Mouse (Mus musculus): ENCODE data around the gene Ehbp1l1. TPM values are rescaled to one million over a fixed set of nuclear protein-coding genes. Genes with fewer than 3 reads are reported as not detected.

Gene Ehbp1l1
- polyA plus RNA-seq, 1 experiment from 2014 or later, result 69.0 TPM

- no peaks in the 10 kb centered on the region for H3K9me3 ChIP-seq
- peaks cover 40% of the 10 kb centered on the region for H3K4me1 ChIP-seq
- H3K36me3 ChIP-seq, result peaks cover 97% of the 10 kb centered on the region
- WGBS, result 74% methylated on average over 5 of the region's 5 CpGs
- no peaks in the 10 kb centered on the region for H3K27me3 ChIP-seq (ENCODE audit: insufficient read depth, poor library complexity, severe bottlenecking)
- no peak overlapping the region for H3K4me3 ChIP-seq
- 0 out of 2 replicates have a peak overlapping the region, but pooled peaks have one; percentile 31 for H3K27ac ChIP-seq
- DNase-seq (ENCODE audit: low spot score), result no peak
These were observed 12.9 kb downstream of the Ehbp1l1 start for GRCm38 (mm10) chr19:5713255-5713654.

GRCm38 (mm10) chr19:5711907-5712460 lies 14.1 kb downstream of the Ehbp1l1 start:
- Histone ChIP-seq H3K4me1 (peaks cover 31% of the 10 kb centered on the region), H3K9me3 (no peaks in the 10 kb centered on the region), H3K27ac (no peak overlapping the region), H3K4me3 (no peak overlapping the region), H3K36me3 (peaks cover 97% of the 10 kb centered on the region), H3K27me3 (ENCODE audit: insufficient read depth, poor library complexity, severe bottlenecking) (no peaks in the 10 kb centered on the region)
- WGBS, result 94% methylated on average over 14 of the region's 14 CpGs
- no peak for DNase-seq (ENCODE audit: low spot score)

GRCm38 (mm10) chr19:5711218-5711617 lies 14.9 kb downstream of the Ehbp1l1 start:
- Histone ChIP-seq H3K27me3 (ENCODE audit: insufficient read depth, poor library complexity, severe bottlenecking) (no peaks in the 10 kb centered on the region), H3K27ac (no peak overlapping the region), H3K4me1 (peaks cover 25% of the 10 kb centered on the region), H3K36me3 (peaks cover 97% of the 10 kb centered on the region), H3K9me3 (no peaks in the 10 kb centered on the region), H3K4me3 (no peak overlapping the region)
- WGBS, result 27% methylated on average over 3 of the region's 3 CpGs
- no peak for DNase-seq (ENCODE audit: low spot score)

DNA sequence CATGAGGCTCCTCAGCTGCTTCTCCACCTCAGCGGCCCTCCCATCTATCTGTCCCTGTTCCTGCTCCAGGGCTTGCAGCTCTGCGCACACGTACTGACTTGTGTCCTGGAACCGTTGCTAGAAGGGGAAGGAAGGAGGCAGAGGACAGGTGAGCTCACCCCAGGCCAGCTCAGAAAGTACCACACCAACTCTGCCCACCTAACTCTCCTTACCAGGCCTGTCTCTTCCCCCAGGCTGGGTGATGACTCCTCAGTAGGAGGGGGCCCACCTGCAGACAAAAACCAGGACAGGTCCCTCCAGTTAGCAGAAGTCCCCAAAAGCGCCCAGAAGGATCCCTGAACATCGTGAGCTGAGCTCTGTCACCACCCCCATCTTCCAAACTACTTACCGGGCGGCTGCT lies 15.5 kb downstream of the Ehbp1l1 start:
- H3K27ac ChIP-seq, result no peak overlapping the region
- H3K36me3 ChIP-seq, result peaks cover 94% of the 10 kb centered on the region
- WGBS, result 87% methylated on average over 8 of the region's 8 CpGs
- H3K27me3 ChIP-seq (ENCODE audit: insufficient read depth, poor library complexity, severe bottlenecking), result no peaks in the 10 kb centered on the region
- no peak overlapping the region for H3K4me3 ChIP-seq
- peaks cover 23% of the 10 kb centered on the region for H3K4me1 ChIP-seq
- H3K9me3 ChIP-seq, result no peaks in the 10 kb centered on the region
- no peak for DNase-seq (ENCODE audit: low spot score)

GRCm38 (mm10) chr19:5710068-5710467 lies 16.0 kb downstream of the Ehbp1l1 start:
- Histone ChIP-seq H3K9me3 (no peaks in the 10 kb centered on the region), H3K4me1 (peaks cover 23% of the 10 kb centered on the region), H3K27me3 (ENCODE audit: insufficient read depth, poor library complexity, severe bottlenecking) (no peaks in the 10 kb centered on the region), H3K27ac (no peak overlapping the region), H3K4me3 (no peak overlapping the region), H3K36me3 (peaks cover 89% of the 10 kb centered on the region)
- no peak for DNase-seq (ENCODE audit: low spot score)
- WGBS, result 95% methylated on average over 6 of the region's 6 CpGs

- Histone ChIP-seq H3K9me3 (no peaks in the 10 kb centered on the region), H3K4me3 (no peak overlapping the region), H3K4me1 (peaks cover 20% of the 10 kb centered on the region), H3K36me3 (peaks cover 73% of the 10 kb centered on the region), H3K27ac (peak overlapping the region; percentile 33; the same call in 1 of the 2 replicates), H3K27me3 (ENCODE audit: insufficient read depth, poor library complexity, severe bottlenecking) (no peaks in the 10 kb centered on the region)
- DNase-seq (ENCODE audit: low spot score), result peak; percentile 75
- WGBS, result 44% methylated on average over 10 of the region's 10 CpGs
These were observed 21.1 kb downstream of the Ehbp1l1 start for GRCm38 (mm10) chr19:5704801-5705571.

DNA sequence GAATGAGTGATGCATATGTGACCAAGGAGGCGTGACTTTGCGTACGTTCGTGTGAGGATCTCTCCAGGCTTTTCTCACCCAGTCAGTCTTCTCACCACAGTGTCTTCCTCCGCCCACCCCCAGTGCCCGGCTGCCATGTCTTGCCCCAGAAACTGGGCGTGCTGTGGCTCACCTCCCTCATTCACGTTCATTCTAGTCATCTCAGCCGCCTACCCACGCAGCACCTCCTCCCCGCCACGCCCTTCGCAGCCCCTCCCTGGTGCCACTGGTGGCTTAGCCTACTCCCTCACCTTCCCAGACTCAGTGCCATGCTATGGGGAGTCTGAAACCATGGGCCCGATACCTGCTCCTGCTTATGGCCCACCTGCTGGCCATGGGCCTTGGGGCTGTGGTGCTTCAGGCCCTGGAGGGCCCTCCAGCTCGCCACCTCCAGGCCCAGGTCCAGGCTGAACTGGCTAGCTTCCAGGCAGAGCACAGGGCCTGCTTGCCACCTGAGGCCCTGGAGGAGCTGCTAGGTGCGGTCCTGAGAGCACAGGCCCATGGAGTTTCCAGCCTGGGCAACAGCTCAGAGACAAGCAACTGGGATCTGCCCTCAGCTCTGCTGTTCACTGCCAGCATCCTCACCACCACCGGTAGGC lies 21.8 kb downstream of the Ehbp1l1 start, which contains the start of gene Kcnk7:
Gene Kcnk7 (plus strand): TSS at position 205 of the 638 bp plus-strand sequence.
- DNase-seq (ENCODE audit: low spot score), result no peak
- Histone ChIP-seq H3K27ac (peak within 1 kb of the TSS; percentile 33; the same call in 1 of the 2 replicates), H3K4me3 (no peak within 1 kb of the TSS), H3K27me3 (ENCODE audit: insufficient read depth, poor library complexity, severe bottlenecking) (no peaks in the 10 kb centered on the region), H3K36me3 (peaks cover 75% of the 10 kb centered on the region), H3K4me1 (peaks cover 20% of the 10 kb centered on the region), H3K9me3 (no peaks in the 10 kb centered on the region)
- 70% methylated on average over 17 of the region's 17 CpGs for WGBS

DNA sequence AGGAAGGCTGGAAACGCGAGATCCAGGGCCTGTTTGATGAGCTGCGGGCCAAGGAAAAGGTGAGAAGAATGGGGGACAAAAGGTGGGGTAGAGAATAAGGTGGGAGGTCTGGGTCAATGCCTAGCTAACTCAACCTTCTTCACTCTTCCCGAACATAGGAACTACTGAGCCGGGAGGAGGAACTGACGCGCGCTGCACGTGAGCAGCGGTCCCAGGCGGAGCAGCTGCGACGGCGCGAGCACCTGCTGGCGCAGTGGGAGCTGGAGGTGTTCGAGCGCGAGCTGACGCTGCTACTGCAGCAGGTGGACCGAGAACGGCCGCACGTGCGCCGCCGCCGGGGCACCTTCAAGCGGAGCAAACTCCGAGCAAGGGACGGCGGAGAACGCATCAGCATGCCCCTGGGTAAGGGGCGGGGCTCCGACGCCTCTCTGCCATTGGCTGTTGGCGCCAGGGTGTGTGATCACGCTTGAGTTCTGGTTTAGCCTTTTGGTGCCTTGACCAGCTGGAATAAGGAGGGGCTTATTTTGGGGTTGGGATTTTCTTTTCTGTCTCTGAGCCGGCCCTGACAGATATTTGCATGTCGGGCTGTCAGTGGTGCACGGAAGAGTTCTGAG lies 30.2 kb downstream of the Ehbp1l1 start:
- H3K4me3 ChIP-seq, result peak overlapping the region; percentile 45
- WGBS, result 24% methylated on average over 41 of the region's 41 CpGs
- H3K9me3 ChIP-seq, result no peaks in the 10 kb centered on the region

GRCm38 (mm10) chr19:5693801-5694200 lies 32.3 kb downstream of the Ehbp1l1 start:
- Histone ChIP-seq H3K36me3 (peaks cover 83% of the 10 kb centered on the region), H3K4me3 (peak overlapping the region; percentile 96), H3K4me1 (peaks cover 55% of the 10 kb centered on the region), H3K27ac (peak overlapping the region; percentile 37; the same call in 1 of the 2 replicates), H3K27me3 (ENCODE audit: insufficient read depth, poor library complexity, severe bottlenecking) (0 out of 2 replicates have a peak, but pooled peaks cover 7% of the 10 kb centered on the region), H3K9me3 (no peaks in the 10 kb centered on the region)
- no peak for DNase-seq (ENCODE audit: low spot score)
- WGBS, result 81% methylated on average over 6 of the region's 6 CpGs

More for the DNA sequence above, 30.2 kb downstream of the Ehbp1l1 start:
- DNase-seq (ENCODE audit: low spot score), result peak; percentile 84
- H3K4me1 ChIP-seq, result peaks cover 43% of the 10 kb centered on the region
- H3K27me3 ChIP-seq (ENCODE audit: insufficient read depth, poor library complexity, severe bottlenecking), result 0 out of 2 replicates have a peak, but pooled peaks cover 7% of the 10 kb centered on the region
- peak overlapping the region; percentile 18; the same call in 1 of the 2 replicates for H3K27ac ChIP-seq
- H3K36me3 ChIP-seq, result peaks cover 98% of the 10 kb centered on the region

DNA sequence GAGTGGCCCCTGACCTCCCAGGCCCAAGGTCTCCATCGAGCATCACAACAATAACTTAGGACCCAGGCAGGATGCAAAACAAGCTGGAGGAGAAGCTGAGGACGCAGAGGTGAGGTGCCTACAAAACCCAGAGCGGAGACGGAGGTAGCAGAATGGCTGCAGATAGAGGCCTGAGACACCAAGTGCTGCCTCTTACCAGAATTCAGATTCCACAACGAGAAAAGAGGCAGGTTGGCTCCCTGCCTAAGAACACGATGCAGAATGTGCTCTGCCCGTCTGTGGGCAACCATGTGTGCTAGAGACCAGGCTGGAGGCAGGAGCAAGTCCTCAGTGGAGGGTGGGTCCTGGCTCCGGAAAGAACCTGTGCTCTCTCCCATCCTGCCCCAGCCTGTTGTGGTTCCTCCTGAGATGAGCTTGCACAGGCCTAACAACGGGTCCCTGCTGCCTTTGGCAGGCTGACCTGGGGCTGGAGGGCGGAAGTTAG lies 33.2 kb downstream of the Ehbp1l1 start:
- Histone ChIP-seq H3K27me3 (ENCODE audit: insufficient read depth, poor library complexity, severe bottlenecking) (0 out of 2 replicates have a peak, but pooled peaks cover 7% of the 10 kb centered on the region), H3K4me1 (peaks cover 57% of the 10 kb centered on the region), H3K36me3 (peaks cover 74% of the 10 kb centered on the region), H3K27ac (peak overlapping the region; percentile 94), H3K4me3 (peak overlapping the region; percentile 96), H3K9me3 (no peaks in the 10 kb centered on the region)
- no peak for DNase-seq (ENCODE audit: low spot score)
- 68% methylated on average over 10 of the region's 10 CpGs for WGBS

- Histone ChIP-seq H3K4me1 (peaks cover 63% of the 10 kb centered on the region), H3K36me3 (peaks cover 68% of the 10 kb centered on the region)
- DNase-seq (ENCODE audit: low spot score), result no peak
These were observed 33.8 kb downstream of the Ehbp1l1 start for GRCm38 (mm10) chr19:5692086-5692912.

GRCm38 (mm10) chr19:5691601-5692000 lies 34.5 kb downstream of the Ehbp1l1 start:
- 63% methylated on average over 5 of the region's 5 CpGs for WGBS
- Histone ChIP-seq H3K4me1 (peaks cover 67% of the 10 kb centered on the region), H3K27ac (peak overlapping the region; percentile 94), H3K4me3 (peak overlapping the region; percentile 96), H3K27me3 (ENCODE audit: insufficient read depth, poor library complexity, severe bottlenecking) (0 out of 2 replicates have a peak, but pooled peaks cover 7% of the 10 kb centered on the region), H3K9me3 (no peaks in the 10 kb centered on the region), H3K36me3 (peaks cover 67% of the 10 kb centered on the region)
- no peak for DNase-seq (ENCODE audit: low spot score)

More at GRCm38 (mm10) chr19:5692086-5692912, 33.8 kb downstream of the Ehbp1l1 start:
- Histone ChIP-seq H3K9me3 (no peaks in the 10 kb centered on the region), H3K4me3 (peak overlapping the region; percentile 96), H3K27me3 (ENCODE audit: insufficient read depth, poor library complexity, severe bottlenecking) (0 out of 2 replicates have a peak, but pooled peaks cover 7% of the 10 kb centered on the region), H3K27ac (peak overlapping the region; percentile 94)
- 53% methylated on average over 10 of the region's 10 CpGs for WGBS

Measured in heart, embryonic 10.5 days (tissue).